Mouse (Mus musculus) neutrophil, adult 5-6 weeks (primary cell): Measurements from ENCODE around the gene Ogfod1. TPM values are rescaled to one million over a fixed set of nuclear protein-coding genes. Genes with fewer than 3 reads are reported as not detected.

Experiments
- total RNA-seq: library from RNA; stranded (forward); fragments of 200-1000 nt; gene quantifications from 2 replicates; pipeline ENCODE4 v1.2.3, GENCODE M21; 2017

The Ogfod1 gene
- total RNA-seq, 1 experiment from 2014 or later, result 10.5 TPM

Other genes with a start within 250 kb of the Ogfod1 start
- not detected in 2 replicates for gene Gnao1, start 227.2 kb upstream of the Ogfod1 start, total RNA-seq
- 108 and 112 TPM in 2 replicates for gene Amfr, start 24.4 kb upstream of the Ogfod1 start, total RNA-seq
- 41.6 and 59.9 TPM in 2 replicates for gene Nudt21, start 167 bp upstream of the Ogfod1 start, total RNA-seq
- gene Bbs2, start 61.7 kb downstream of the Ogfod1 start, total RNA-seq, result 16.3 and 19.9 TPM in 2 replicates
- gene Mt4, start 100.0 kb downstream of the Ogfod1 start, total RNA-seq, result not detected in 2 replicates
- not detected in 2 replicates for gene Mt3, start 115.4 kb downstream of the Ogfod1 start, total RNA-seq
- gene Mt2, start 135.5 kb downstream of the Ogfod1 start, total RNA-seq, result not detected in 2 replicates
- 5.2 TPM in 1 of 2 replicates, not detected in the other for gene Mt1, start 141.9 kb downstream of the Ogfod1 start, total RNA-seq
- gene Nup93, start 177.4 kb downstream of the Ogfod1 start, total RNA-seq, result 13.6 and 14.1 TPM in 2 replicates